Comparison of ENCODE assay signal across 8 mouse cellular contexts in genomic region chr11:70563470-70564275, GRCm38 (mm10). TPM values are rescaled to one million over a fixed set of nuclear protein-coding genes. Genes with fewer than 3 reads are reported as not detected.
DNase-seq lines count a peak whose midpoint lies in the region; ATAC-seq and TF ChIP-seq lines count a peak whose summit lies in the region.

No protein-coding gene starts in this region.

- no peak for ATAC-seq in heart, embryonic 14.5 days (ENCODE audit: insufficient number of reproducible peaks, insufficient read depth, low FRiP score, low read depth)
- ATAC-seq in kidney, postnatal 0 days (replicated peaks; ENCODE audit: low FRiP score, low read depth), result no peak; the same call in 1 of the 2 replicates
- no peak for ATAC-seq in stomach, embryonic 14.5 days (ENCODE audit: insufficient number of reproducible peaks, insufficient read depth, low FRiP score, low read depth)

- peak overlapping the region; percentile 94 for H3K9ac ChIP-seq in heart, embryonic 14.5 days (ENCODE audit: low read length)
- peak overlapping the region; percentile 88 for H3K9ac ChIP-seq in kidney, postnatal 0 days (ENCODE audit: low read depth, low read length)
- H3K9ac ChIP-seq in stomach, embryonic 14.5 days (replicated peaks; ENCODE audit: low read depth, low read length), result peak overlapping the region; percentile 83

- TF ChIP-seq CTCF in kidney, postnatal 0 days (IDR thresholded peaks at IDR 0.05; ENCODE audit: low read depth), result no peak; the same call in 1 of the 2 replicates

- DNase-seq in ovary, postnatal 10 days (ENCODE audit: low spot score), result peak; percentile 11
- no peak for DNase-seq in ovary, adult 18-20 months (ENCODE audit: low spot score)
- peak; percentile 67 for DNase-seq in embryo, embryonic 10.5 days (ENCODE audit: low spot score)
- DNase-seq in kidney, postnatal 0 days (ENCODE audit: low spot score), result peak; percentile 80
- DNase-seq in lung, postnatal 36 days, result peak; percentile 86
- DNase-seq in gastrocnemius, postnatal 4 days (ENCODE audit: low spot score in 2 of 2), result no peak

- peak overlapping the region; percentile 36 to 69 for H3K27ac ChIP-seq in heart, embryonic 14.5 days (replicated peaks in 1 of 2; ENCODE audit: control insufficient read depth in 1 of 2, insufficient read depth in 1 of 2, low read depth in 2 of 2, low read length in 2 of 2)
- peak overlapping the region; percentile 94 for H3K27ac ChIP-seq in kidney, postnatal 0 days
- peak overlapping the region; percentile 86 for H3K27ac ChIP-seq in stomach, embryonic 14.5 days (ENCODE audit: low read length)

- H3K4me2 ChIP-seq in heart, embryonic 14.5 days (ENCODE audit: low read length), result peak overlapping the region; percentile 90
- peak overlapping the region; percentile 96 for H3K4me2 ChIP-seq in kidney, postnatal 0 days (ENCODE audit: low read length)
- H3K4me2 ChIP-seq in stomach, embryonic 14.5 days (replicated peaks; ENCODE audit: low read depth, low read length), result peak overlapping the region; percentile 82

- no peaks in the 10 kb centered on the region for H3K9me3 ChIP-seq in heart, embryonic 14.5 days (ENCODE audit: control insufficient read depth, low read length)
- H3K9me3 ChIP-seq in kidney, postnatal 0 days (replicated peaks; ENCODE audit: low read length), result no peaks in the 10 kb centered on the region
- H3K9me3 ChIP-seq in stomach, embryonic 14.5 days (ENCODE audit: control insufficient read depth, low read depth, low read length), result no peaks in the 10 kb centered on the region

- no peaks in the 10 kb centered on the region for H3K27me3 ChIP-seq in heart, embryonic 14.5 days (ENCODE audit: control insufficient read depth, insufficient read depth, low read length)
- H3K27me3 ChIP-seq in kidney, postnatal 0 days (ENCODE audit: insufficient read depth, low read length), result no peaks in the 10 kb centered on the region
- no peaks in the 10 kb centered on the region for H3K27me3 ChIP-seq in stomach, embryonic 14.5 days (ENCODE audit: control insufficient read depth, insufficient read depth, low read length)

- H3K4me3 ChIP-seq in heart, embryonic 14.5 days (ENCODE audit: control insufficient read depth in 1 of 2, insufficient read depth in 1 of 2, low read depth in 1 of 2, low read length in 2 of 2), result peak overlapping the region; percentile 70 to 78
- peak overlapping the region; percentile 96 for H3K4me3 ChIP-seq in kidney, postnatal 0 days (replicated peaks; ENCODE audit: low read depth, low read length)
- H3K4me3 ChIP-seq in stomach, embryonic 14.5 days (ENCODE audit: low read depth, low read length), result peak overlapping the region; percentile 91

- 3% methylated on average over 25 of the region's 25 CpGs for WGBS in heart, embryonic 14.5 days
- WGBS in kidney, postnatal 0 days, result under 1% methylated on average over 25 of the region's 25 CpGs
- 1% methylated on average over 25 of the region's 25 CpGs for WGBS in stomach, embryonic 14.5 days

- no peaks in the 10 kb centered on the region for H3K36me3 ChIP-seq in heart, embryonic 14.5 days (ENCODE audit: control insufficient read depth, insufficient read depth, low read length)
- H3K36me3 ChIP-seq in kidney, postnatal 0 days (ENCODE audit: insufficient read depth, low read length), result no peaks in the 10 kb centered on the region
- H3K36me3 ChIP-seq in stomach, embryonic 14.5 days (ENCODE audit: control insufficient read depth, insufficient read depth, low read length), result no peaks in the 10 kb centered on the region; the same call in 1 of the 2 replicates

- peaks cover 3 to 24% of the 10 kb centered on the region in 2 experiments; a peak in 3 of 4 replicates for H3K4me1 ChIP-seq in heart, embryonic 14.5 days (ENCODE audit: control insufficient read depth in 2 of 2, insufficient read depth in 2 of 2, low read length in 2 of 2)
- H3K4me1 ChIP-seq in kidney, postnatal 0 days (replicated peaks; ENCODE audit: insufficient read depth, low read length), result peaks cover 17% of the 10 kb centered on the region; the same call in 1 of the 2 replicates
- peaks cover 8% of the 10 kb centered on the region; the same call in 1 of the 2 replicates for H3K4me1 ChIP-seq in stomach, embryonic 14.5 days (ENCODE audit: control insufficient read depth, insufficient read depth, low read length)

RNA-seq across cellular contexts. Expression of gene Mink1, which starts 1.0 kb away (rescaled TPM):
- polyA plus RNA-seq in heart, embryonic 14.5 days (2014; fragmentation: Nextera tagmentation; extraction: Ambion mirVana), result 12.7 and 13.2 TPM in 2 replicates
- polyA plus RNA-seq in kidney, postnatal 0 days (2015; fragmentation: Nextera tagmentation; extraction: Ambion mirVana), result 11.5 and 12.1 TPM in 2 replicates
- 23.0 and 23.9 TPM in 2 replicates for polyA plus RNA-seq in stomach, embryonic 14.5 days (2014; fragmentation: Nextera tagmentation; extraction: Ambion mirVana)
- 10 to 100 TPM; 44.8 to 46.3 TPM for total RNA-seq in gastrocnemius, postnatal 4 days (2021)

RNA-seq across cellular contexts. Expression of gene Pld2, which starts 23.8 kb away (rescaled TPM):
- 11.1 and 11.7 TPM in 2 replicates for polyA plus RNA-seq in heart, embryonic 14.5 days (2014; fragmentation: Nextera tagmentation; extraction: Ambion mirVana)
- polyA plus RNA-seq in kidney, postnatal 0 days (2015; fragmentation: Nextera tagmentation; extraction: Ambion mirVana), result 6.7 and 7.2 TPM in 2 replicates
- 11.6 and 13.0 TPM in 2 replicates for polyA plus RNA-seq in stomach, embryonic 14.5 days (2014; fragmentation: Nextera tagmentation; extraction: Ambion mirVana)
- total RNA-seq in gastrocnemius, postnatal 4 days (2021), result 10 to 100 TPM; 23.4 to 23.6 TPM

RNA-seq across cellular contexts. Expression of gene Gm40193, which starts 30.9 kb away (rescaled TPM):
- not detected in 2 replicates for polyA plus RNA-seq in heart, embryonic 14.5 days (2014; fragmentation: Nextera tagmentation; extraction: Ambion mirVana)
- polyA plus RNA-seq in kidney, postnatal 0 days (2015; fragmentation: Nextera tagmentation; extraction: Ambion mirVana), result not detected in 2 replicates
- not detected in 2 replicates for polyA plus RNA-seq in stomach, embryonic 14.5 days (2014; fragmentation: Nextera tagmentation; extraction: Ambion mirVana)
- total RNA-seq in gastrocnemius, postnatal 4 days (2021), result not detected

RNA-seq across cellular contexts. Expression of gene Psmb6, which starts 38.5 kb away (rescaled TPM):
- polyA plus RNA-seq in heart, embryonic 14.5 days (2014; fragmentation: Nextera tagmentation; extraction: Ambion mirVana), result 625 and 657 TPM in 2 replicates
- polyA plus RNA-seq in kidney, postnatal 0 days (2015; fragmentation: Nextera tagmentation; extraction: Ambion mirVana), result 686 and 703 TPM in 2 replicates
- polyA plus RNA-seq in stomach, embryonic 14.5 days (2014; fragmentation: Nextera tagmentation; extraction: Ambion mirVana), result 709 and 761 TPM in 2 replicates
- 100 to 1,000 TPM; 349 to 357 TPM for total RNA-seq in gastrocnemius, postnatal 4 days (2021)

RNA-seq across cellular contexts. Expression of gene Gltpd2, which starts 44.7 kb away (rescaled TPM):
- polyA plus RNA-seq in heart, embryonic 14.5 days (2014; fragmentation: Nextera tagmentation; extraction: Ambion mirVana), result 0.27 and 0.49 TPM in 2 replicates
- polyA plus RNA-seq in kidney, postnatal 0 days (2015; fragmentation: Nextera tagmentation; extraction: Ambion mirVana), result 0.56 and 0.87 TPM in 2 replicates
- 0.43 and 0.81 TPM in 2 replicates for polyA plus RNA-seq in stomach, embryonic 14.5 days (2014; fragmentation: Nextera tagmentation; extraction: Ambion mirVana)
- under 1 TPM in 1 of 2 experiments, not detected in 1; 0.25 TPM for total RNA-seq in gastrocnemius, postnatal 4 days (2021)

Comparison
In these comparisons a context has a peak if more than half of its experiments do, and no peak if none do; other contexts are left out.
1. DNase-seq: peak in ovary, postnatal 10 days (single experiment), embryo, embryonic 10.5 days (single experiment), kidney, postnatal 0 days (single experiment) and lung, postnatal 36 days (single experiment); none in ovary, adult 18-20 months (single experiment) and gastrocnemius, postnatal 4 days (0 of 2).
2. Peak in every context shown above with its lines, with median percentiles within 50 percentile points of each other: H3K27ac ChIP-seq, H3K4me2 ChIP-seq, H3K4me3 ChIP-seq and H3K9ac ChIP-seq.